Mouse (Mus musculus) frontal cortex, postnatal 10 days (tissue): ENCODE measurements around the gene Mcur1.

Experiments used
- DNase-seq, 2 experiments: peaks; one replicate each; pipeline ENCODE4 v3.0.0; 2022; ENCODE audit warnings: low spot score in 2 of 2, mixed read lengths in 1 of 2

Gene Mcur1

GRCm38 (mm10) chr13:43565346-43565745 is 5.4 kb upstream of the Mcur1 start:
- DNase-seq = peak; percentile 52 to 75

GRCm38 (mm10) chr13:43564733-43565132 is 4.7 kb upstream of the Mcur1 start:
- DNase-seq = no peak

GRCm38 (mm10) chr13:43562726-43563125 is 2.7 kb upstream of the Mcur1 start:
- no peak for DNase-seq

DNA sequence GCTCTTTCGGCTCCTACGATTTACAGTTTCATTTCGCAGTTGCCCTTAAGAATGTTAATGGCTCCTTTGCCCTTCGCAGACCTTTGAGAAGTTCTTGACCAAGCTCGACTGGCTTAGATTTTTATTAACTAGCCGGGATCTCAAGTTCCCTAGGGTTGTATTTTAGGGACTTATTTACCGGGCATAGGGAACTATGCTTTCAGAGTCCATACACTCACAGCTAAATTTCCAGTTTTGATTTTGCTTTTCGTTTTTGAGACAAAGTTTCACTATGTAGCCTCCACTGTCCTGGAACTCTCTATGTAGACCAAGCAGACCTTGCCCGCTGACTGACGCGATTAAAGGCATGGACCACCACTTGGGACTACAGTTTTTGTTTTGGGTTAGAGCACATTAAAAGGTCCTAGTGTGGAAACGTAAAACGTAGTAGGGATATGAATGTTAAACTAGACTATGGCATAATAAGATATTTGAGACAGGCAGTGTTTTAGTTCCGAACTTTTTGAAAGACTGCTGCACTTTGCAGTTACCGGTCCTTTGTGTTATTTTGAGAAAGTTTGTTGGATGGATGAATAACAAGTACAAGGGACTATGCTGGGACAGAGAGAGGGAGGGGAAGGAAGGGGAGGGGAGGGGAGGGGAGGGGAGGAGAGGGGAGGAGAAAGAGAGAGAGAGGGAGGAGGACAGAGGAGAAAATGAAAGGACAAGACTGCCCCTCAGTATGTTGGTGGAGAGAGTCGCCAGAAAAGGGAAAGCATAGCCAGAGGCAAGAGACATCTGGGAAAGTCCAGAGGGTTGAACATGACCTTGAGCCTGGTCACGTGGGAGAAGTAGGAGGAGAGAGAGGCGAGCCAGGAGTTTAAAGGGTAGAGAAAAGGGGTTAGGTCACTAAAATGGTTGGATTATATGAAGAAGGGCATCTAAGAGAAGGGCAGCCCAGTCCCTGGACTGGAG is 744 bp upstream of the Mcur1 start:
- no peak for DNase-seq

- DNase-seq = no peak
Measured at GRCm38 (mm10) chr13:43558959-43559358, 1.0 kb downstream of the Mcur1 start.

GRCm38 (mm10) chr13:43558357-43558756 is 1.6 kb downstream of the Mcur1 start:
- no peak for DNase-seq

GRCm38 (mm10) chr13:43556913-43557542 is 3.0 kb downstream of the Mcur1 start:
- DNase-seq = no peak

- DNase-seq = no peak
Measured at GRCm38 (mm10) chr13:43555321-43555720, 4.7 kb downstream of the Mcur1 start.

DNA sequence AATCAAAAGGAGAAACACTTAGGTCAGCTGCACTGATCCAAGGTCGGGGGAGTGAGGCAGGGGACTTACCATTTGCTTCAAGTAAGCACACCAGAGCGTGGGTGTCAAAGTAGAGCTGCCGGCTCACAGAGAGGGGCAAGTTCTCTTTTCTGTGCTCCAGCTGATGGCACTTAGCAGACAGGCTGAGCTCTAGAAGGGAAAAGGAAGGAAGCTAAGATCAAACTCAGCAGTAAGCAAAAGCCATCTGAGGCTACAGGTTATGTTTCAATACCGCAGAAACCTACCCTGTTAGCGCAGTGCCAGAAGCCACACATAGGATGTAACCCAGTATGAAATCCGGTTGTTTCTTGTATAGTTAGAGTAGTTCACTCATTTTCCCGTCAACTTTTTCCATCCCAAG is 5.2 kb downstream of the Mcur1 start:
- DNase-seq = no peak

DNA sequence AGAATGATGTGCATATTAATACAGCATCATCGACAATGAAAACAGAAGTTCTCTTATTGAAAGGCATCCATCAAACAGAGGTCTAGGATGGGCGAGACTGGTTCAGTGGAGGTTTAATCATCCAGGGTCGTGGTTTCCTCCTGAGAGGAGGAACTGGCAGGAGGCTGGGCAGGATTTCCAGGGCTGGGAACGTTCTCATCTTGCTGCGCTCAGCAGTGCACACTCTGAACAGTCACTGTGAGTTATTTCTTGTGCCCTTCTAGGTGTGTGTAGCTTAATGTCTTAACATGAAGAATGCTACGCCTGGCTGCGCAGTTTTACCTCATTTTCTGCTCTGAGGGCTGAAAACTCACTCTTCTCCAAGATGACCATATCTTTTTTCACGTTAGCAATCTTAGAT is 9.3 kb downstream of the Mcur1 start:
- DNase-seq = no peak

DNA sequence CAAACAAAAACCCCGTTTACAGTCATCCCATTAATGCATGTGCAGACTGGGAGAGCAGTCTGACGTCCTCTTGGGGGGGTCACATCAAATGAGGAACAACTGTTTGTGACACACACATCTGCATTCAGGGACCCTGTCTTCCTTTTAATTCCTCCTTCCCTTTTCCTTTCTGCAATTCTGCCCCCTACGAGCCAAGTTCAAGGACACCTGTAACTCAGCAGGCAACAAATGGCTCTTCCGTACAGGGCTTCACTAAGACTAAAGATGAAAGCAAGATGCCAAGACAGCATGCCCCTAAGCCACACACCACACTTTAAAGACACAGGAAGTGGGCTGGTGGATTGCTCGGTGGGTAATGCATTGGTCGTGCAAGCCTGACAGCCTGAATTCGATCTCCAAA is 10.1 kb downstream of the Mcur1 start:
- DNase-seq = no peak

DNA sequence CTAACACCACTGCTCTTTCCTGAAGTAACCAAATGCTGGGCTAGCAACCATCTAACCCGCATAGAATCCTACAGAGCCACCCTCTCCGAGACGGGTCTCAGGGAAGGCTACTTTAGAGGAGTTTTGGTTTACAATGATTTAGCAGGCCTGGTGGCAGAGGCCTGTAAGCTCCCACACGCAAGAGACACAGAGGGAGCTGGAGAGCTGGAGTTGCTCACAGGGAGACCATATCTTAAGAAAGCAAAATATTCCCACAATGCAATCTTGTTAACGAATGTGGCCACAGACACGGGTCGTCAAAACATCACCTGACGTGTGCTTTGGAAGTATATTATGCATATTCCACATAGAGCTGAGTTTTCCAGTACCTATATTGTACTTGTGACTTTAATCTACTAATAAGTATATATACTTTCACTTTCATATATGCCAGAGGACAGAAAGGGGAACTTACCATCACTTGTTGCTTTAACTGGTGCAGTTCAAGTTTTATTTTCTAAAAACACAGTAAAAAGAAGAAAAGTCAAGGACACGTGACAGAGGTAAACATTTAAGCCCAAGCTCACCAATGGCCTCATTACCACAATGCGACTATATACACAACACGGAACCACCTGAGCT is 10.8 kb downstream of the Mcur1 start:
- no peak for DNase-seq

DNA sequence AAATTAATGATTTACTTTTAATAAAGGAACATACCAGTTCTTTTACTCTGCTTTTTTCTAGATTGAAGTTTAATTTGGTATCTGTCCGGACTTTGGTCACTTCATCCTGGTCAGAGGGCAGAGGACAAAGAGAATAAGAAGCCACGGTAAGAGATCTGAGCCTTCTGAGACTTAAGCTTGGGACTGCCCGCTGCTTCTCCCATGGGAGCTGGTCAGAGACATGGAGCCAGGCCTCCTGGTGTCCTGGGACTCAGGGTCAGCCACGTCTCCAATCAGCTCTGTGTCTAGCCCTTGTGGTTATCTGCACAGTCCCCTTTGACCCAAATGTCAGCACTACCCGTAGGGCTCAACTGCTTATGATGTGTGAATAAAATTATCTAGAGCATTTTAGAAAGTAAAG is 11.4 kb downstream of the Mcur1 start:
- no peak for DNase-seq

- peak in 1 of 2 experiments; percentile 72 for DNase-seq
Measured at GRCm38 (mm10) chr13:43546861-43547260, 13.1 kb downstream of the Mcur1 start.

- DNase-seq = no peak
Measured at GRCm38 (mm10) chr13:43540205-43540815, 19.7 kb downstream of the Mcur1 start.

- DNase-seq = no peak
Measured at GRCm38 (mm10) chr13:43539409-43539808, 20.6 kb downstream of the Mcur1 start.

DNA sequence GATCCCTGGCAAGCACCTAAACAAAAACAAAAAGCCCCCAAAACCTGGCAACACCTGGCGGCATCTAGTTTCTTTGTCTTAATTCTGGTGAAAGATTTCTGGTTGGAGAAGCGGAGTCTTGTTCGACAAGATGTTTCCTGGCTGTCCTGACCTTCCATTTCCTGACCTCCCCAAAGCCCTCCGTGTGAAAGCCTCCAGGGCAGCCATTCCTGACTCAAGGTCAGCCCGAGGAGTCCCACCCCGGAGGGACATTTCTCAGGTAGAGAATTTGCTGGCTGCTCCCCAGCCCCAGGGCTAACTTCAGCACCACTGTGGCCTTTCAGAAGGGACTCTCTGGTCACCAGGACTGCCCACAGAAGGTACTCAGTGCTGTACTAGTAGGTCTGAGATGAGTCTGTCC is 22.1 kb downstream of the Mcur1 start:
- no peak for DNase-seq

- no peak for DNase-seq
Measured at GRCm38 (mm10) chr13:43534015-43534414, 26.0 kb downstream of the Mcur1 start.

DNA sequence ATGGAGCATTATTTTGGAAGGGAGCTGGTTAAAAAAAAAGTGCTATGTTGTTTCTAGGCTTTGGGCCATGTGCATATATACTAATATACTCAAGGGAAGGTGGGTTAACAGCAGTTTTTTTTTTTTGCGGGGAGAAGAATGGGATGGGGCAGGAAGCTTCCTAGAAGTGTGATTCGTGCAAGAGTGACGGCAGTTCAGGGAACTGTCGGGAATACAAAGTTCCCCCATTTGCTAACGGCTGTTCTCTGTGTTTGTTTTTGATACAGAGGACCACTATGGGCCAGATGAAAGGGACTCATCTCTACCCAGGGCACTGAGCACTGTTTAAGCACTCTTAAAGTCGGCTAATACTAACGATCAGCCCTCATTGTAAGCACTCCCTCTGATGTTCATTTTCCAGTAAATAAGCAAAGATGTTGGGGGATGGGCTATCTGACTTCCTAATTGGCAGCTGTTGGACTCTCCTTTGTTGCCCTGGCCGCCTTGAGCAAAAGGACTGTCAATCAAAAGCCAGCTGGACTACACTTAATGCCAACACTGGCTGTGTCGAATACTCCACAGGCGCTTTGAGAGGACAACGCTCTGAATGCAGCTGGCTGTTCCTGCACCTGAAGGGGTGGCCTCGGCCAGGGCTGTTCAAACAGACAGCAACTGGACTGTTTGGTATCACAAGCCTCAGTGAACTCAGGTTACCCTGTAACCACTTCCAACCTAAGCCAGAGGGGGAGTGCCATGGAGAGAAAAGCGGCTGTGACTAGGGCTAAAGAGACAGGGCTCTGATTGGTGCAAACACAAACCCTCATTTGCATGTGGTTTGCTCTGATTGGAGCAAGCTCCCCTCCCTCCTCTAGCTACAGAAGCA is 28.9 kb downstream of the Mcur1 start:
- peak; percentile 68 to 82 for DNase-seq

- peak; percentile 50 to 67 for DNase-seq
Measured at GRCm38 (mm10) chr13:43530129-43530831, 29.7 kb downstream of the Mcur1 start.

GRCm38 (mm10) chr13:43526289-43526688 is 33.7 kb downstream of the Mcur1 start:
- no peak for DNase-seq
